Mouse (Mus musculus): Measurements from ENCODE around the gene P4ha1.

DNA sequence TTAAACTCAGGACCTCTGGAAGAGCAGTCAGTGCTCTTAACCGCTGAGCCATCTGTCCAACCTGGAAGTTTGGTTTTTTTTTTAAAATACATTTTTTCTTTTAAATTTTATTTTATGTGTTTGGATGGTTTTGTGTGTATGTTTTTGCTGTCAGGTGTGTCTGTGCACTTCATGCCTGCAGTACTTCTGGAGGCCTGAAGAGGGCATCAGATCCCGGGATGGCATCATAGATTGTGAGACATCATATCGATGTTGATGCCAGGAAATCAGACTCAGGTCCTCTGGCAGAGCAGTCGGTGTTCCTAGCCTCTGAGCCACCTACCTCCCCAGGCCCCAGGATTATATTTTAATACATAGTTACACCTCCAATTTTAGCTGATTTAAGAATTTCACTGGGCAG, 90.6 kb downstream of the P4ha1 start:
- TF ChIP-seq CTCF (IDR thresholded peaks at IDR 0.05; ENCODE audit: extremely low read depth, insufficient read length, insufficient replicate concordance, low read depth, low read length) (peak; percentile 19; the same call in 1 of the 2 replicates), POLR2A (IDR thresholded peaks at IDR 0.05; ENCODE audit: low read depth, low read length) (no peak)
